Mouse (Mus musculus) thymus, postnatal 10 days (tissue): Measurements from ENCODE around the gene Gabbr2.
"Not testable (repeated sequence)": the region's sequence is repeated elsewhere in the genome, so short reads cannot be mapped to it uniquely, and the experiment has no call there.

Experiments
- DNase-seq, 2 experiments: peaks; one replicate each; pipeline ENCODE4 v3.0.0; 2021; ENCODE audit warnings: low spot score in 2 of 2

The Gabbr2 gene

DNA sequence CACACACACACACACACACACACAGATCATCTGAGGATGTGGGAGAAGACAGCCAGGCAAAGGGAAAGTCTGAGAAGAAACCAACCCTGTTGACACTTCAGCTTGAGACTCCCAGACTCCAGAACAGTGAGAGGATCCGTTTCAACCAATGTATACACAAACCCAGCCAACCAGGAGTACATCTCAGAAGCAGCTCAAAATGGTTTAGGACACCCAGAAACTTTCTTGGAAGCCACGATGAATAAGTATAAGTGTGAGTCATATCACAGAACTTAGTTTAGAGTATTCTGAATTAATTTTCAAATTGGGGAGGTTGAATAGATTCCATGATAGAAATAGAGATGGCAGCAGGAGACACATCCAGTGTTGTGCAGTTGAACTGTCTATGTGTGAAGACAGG lies 335.7 kb downstream of the Gabbr2 start:
- DNase-seq, result no peak

DNA sequence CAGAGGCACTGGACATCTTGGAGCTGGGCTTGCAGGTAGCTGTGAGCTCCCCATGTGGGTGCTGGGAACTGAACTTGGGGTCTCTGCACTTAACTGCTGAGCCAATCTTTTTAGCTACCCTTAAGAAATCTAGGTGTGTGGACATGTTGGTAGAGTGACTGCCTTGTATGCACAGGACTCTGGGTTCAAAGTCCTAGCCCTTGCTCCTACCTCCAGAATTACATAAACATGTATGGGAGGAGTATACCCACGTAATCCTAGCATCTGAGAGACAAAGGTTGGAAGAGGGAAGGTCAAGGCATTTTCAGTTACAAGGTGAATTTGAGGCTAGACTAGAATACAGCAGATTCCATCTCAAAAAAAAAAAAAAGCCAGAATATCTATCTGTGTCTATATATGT lies 336.4 kb downstream of the Gabbr2 start:
- DNase-seq, result no peak

DNA sequence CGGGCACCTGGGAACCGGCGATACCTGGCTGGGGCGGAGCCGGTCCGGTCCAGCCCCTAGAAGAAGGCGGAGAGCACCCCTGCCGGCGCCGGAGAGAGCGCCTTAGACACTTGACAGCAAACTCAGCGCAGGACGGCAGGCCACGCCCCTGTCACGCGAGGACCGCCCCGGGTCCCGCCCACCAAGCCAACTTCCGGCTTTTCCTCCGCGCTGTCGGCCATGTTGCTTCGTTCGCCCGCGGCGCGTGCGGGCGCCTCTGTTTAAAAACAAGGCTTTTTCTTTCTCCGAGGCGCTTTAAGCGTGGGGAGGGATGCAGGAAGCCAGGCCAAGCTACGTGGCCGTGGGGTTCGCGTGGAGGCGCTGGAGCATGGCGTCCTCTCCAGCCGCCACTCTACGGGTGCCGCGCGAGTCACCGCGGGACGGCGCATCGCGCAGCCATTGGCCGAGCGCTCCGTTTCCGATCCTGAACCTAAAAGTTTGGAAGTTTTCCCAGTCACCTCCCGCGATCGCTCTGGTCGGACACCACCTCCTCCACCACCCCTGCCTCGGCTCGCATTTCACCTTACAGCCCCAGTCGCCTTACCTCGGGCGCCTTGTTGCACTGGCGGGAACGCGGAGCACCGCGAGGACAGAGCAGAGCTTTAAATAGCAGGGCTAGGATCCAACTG lies 341.5 kb downstream of the Gabbr2 start, which contains the start of gene Tbc1d2:
Gene Tbc1d2, minus strand, starts transcription at position 124 of the 668 bp plus-strand sequence.
- DNase-seq, result peak; percentile 88 to 94

DNA sequence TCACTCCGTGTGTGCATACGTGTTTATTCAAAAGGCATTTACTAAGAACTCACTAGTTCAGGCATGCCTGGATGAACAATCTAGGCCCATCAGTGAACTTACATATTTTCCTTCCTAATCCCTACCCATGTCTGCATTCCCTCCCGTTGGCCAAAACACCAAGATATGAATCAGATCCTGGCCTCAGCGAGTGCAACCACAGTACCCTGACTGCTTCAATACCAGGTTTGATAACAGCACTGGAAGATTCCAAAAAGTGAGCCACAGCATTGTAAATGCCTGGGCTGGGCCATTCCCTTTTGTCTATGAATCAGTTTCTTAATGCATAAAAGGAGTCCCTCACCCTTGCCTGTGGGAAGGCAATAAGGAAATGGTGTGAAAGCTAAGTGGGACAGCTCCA lies 342.5 kb downstream of the Gabbr2 start:
- DNase-seq, result no peak

DNA sequence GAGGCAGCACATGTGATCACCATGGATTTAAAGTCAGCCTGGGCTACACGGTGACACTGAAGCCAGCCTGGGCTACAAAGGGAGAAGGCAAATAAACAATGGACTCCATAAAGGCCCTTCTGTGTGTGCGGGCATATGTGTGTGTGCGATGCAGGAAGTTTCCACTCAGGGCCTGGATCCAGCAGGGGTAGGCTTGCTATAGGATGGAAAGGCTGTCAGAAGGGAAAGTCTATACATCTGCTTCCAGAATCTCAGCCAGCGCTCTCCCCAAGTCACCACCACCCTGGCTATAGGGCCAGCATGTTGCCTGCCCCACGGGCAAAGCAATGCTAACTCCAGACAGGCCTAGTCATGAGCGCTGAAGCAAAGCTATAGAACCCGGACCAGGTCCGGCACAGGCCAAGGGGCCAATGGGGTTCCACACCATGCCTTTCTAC lies 348.0 kb downstream of the Gabbr2 start:
- no peak for DNase-seq

DNA sequence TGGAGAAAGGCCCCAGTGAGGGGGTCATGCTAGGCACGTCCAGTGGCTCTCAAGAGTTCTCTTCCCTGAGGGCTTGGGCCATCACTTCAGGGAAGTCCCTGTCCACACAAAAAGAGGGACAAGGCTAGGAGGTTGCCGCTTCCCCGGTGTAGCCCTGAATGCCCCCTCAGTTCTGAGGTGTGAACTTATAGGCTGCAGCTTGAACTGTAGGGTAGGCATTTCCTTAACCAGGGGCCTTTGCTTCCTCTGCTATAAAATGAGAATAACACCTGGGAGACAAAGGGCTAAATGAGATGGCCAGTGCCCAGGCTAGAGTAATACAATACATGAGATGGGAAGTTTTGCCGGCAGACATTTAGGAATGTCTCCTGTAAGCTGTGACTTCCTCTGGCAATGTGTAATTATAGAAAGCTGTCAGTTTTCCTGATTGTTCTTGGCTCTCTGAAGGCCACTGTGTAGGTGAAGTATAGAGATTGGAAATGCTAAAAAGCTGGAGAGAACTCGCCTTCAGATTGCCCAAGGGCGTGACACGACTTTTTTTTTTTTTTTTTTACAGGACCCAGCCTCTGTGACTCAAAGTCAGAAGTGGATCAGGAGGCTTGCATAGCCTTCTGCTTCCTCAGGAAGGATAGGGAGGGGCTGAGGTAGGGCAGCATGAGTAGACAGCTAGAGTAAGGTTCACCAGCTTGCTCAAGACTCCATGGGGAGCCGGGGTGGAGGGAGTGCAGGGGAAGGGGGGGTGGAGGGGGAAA lies 348.6 kb downstream of the Gabbr2 start:
- DNase-seq, result no peak

DNA sequence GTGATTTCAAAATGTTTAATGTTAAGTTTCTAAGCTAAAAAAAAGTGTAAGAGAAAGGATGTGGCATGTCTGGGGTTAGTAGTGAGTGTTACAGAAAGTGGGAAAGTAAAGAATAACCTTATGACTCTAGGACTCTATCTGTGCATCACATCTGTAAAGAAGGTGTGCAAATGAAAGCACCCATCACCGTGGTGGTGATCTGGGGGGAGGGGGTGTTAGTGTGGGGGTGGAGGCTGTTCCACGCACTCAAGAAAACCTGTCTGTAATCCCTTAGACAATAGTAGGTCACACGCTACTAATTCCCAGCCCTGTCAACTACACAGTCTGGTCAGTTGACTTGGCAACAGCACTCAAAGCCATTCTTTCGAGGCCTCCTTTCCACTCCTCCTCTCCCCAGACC lies 350.4 kb downstream of the Gabbr2 start:
- DNase-seq, result no peak

DNA sequence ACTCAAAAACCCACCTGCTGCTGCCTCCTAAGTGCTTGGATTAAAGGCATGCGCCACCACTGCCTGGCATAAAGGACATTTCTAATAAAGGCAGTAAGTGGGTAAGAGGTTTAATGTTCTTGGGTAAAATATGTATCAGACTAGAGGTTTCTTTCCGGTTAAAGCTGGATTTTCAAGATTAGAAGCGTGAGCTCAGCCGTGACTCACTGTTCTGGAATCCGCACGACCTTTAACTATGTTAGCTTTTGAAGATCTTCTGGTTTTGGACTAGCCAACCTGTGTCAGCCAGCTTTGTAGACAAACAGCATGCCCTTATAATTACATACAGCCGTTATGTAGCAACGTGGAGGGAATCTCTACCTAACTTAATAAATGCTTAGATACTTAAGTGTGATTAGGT lies 351.8 kb downstream of the Gabbr2 start:
- no peak for DNase-seq

DNA sequence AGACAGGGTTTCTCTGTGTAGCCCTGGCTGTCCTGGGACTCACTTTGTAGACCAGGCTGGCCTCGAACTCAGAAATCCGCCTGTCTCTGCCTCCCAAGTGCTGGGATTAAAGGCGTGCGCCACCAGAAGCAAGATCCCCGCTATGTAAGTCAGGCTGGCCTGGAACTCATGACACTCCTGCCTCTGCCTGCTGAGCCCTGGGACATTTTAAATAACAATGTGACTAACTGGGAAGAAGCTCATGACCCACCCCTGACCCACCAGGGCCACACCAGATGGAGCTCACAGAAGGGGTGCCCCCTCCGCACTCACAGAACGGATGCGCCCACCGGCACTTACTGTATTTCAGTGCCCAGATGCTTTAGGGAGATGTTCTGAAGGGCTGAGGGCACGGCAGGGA lies 354.4 kb downstream of the Gabbr2 start:
- not testable (repeated sequence) for DNase-seq

DNA sequence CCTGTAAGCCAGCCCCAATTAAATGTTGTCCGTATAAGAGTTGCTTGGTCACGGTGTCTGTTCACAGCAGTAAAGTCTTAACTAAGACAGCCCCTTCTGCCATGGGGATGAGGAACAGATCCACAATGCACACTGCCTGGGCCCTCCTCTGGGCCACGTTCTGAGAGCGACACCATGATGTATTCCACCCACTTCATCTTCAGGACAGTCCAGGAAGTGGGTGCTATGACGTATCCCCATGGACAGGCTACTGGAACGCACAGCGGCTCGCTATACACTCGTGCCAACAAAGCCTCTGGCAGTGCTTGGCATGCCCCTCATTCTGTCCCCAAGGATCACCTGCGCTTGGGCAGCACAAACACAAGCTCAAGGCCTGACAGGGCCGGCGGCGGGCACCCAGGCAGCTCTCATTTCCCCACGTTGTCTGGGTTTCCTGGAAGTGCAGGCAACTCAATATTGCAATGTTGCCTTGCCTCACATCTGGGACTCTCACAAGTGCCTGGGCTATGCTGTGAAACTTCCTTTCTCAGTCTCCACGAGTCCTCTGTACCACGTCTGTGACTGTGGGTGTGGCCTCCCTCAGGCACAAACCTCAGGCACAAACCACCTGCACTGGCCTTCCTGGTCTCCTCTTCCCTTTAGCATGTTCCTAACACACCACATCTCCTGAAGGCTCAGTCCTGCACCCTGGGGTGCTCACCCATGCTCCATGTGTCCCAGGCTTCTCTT lies 355.8 kb downstream of the Gabbr2 start:
- DNase-seq, result no peak

DNA sequence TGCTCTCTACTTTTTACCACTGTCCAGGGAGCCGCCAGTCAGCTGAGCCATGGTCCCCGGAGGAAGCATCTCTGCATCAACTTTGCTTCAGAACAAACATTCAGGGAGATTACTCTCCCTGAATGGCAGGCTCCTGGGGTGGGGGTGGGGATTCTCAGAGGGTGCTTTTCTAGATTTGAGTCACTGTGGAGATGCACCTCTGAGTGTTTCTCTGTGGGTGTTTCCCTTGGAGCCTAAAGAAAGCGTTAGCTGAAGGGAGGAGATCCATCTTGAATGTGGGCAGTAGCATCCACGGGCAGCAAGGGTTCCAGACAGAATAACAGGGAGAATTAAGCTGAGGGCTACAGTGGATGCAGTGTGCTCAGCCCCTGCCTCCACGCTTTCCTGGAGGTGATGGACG lies 356.8 kb downstream of the Gabbr2 start:
- no peak for DNase-seq

DNA sequence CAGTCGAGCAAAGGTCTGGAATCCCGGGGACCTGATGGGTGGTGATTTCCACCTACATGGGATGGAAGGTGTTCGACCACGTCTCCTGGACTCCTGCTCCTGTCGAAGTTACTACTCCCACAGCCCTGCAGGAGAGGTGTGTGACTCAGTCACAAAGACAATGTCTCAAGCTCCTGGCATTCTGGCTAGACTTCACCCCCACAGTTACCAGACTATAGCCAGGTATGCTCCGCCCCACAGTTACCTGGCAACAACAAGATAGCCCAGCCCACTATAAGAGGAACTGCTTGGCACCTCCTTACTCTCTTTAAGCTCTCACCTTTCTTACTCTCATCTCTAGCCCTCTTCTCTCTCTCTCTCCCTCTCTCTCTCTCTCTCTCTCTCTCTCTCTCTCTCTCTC lies 358.1 kb downstream of the Gabbr2 start:
- DNase-seq, result not testable (repeated sequence)

DNA sequence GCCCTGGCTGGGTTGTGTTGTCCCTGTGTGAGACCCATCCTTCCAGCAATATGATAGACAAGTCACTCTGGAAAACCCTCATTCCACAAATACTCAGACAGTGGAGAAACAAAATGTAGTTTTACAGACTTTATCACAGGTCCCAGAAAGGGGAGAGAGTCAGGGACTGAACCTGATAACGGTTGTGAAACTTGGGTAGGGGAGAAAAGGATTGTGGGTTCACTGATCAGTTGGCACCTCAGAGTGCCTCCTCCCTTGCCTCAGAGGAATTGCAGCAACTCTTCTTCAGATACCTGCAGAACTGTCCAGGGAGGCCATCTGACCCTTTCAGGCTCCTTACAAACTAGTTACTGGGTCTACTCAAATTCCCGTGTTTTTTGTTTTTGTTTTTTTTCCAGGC lies 359.2 kb downstream of the Gabbr2 start:
- DNase-seq, result no peak

DNA sequence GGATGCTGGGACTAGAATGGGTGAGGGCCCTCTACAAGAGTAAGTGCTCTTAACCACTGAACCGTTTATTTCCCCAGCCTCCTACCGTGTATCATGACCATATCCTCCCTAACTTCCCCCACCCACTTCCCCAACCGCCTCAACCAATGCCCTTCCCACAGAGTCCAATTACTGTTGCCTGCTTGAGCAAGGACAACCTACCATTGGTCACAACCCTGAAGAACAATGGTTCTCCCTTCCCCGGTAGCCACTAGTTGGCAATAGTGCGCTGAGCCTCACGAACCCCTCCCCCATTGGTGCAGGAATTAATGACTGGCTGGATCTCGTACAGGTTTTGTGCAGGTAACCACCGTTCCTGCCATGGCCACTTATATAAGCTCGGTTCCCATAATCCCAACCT lies 361.3 kb downstream of the Gabbr2 start:
- peak in 1 of 2 experiments; percentile 36 for DNase-seq

DNA sequence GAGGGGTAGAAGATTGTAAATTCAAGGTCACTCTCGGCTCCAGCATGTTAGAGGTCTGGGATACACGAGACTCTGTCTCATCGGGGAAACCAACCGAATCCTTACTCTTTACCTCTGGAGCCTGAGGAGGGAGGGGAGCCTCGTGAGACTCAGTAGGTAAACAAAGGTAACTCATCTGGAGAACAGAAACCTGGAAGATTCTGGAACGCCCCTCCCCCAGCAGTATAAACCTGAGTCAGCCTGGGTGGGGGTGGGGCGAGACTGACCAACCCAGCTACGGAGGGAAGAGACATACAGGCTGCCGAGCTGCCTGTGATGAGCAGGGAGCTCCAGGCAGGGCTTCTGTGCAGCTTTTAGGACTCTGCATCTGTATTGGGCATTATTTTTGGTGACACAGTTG lies 362.8 kb downstream of the Gabbr2 start:
- DNase-seq, result no peak

DNA sequence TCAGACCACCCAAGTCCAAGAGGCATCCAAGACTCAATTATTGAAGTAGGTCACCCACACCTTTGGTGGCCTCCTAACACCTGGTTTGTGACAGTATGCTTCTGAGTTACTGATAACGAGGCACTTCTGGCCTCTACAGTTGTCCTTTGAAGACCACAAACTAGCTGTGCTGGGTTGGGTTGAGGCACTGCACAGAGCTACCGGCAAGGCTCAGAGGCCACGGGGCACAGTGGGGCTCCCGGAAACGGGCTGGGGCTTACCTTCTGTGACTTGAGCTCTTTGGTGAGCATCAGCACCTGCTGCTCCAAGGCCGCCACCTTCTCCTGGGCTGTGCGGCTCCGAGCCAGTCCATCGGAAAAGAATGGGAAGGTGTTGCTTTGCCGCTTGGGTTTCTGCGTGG lies 363.6 kb downstream of the Gabbr2 start:
- peak; percentile 37 to 56 for DNase-seq

DNA sequence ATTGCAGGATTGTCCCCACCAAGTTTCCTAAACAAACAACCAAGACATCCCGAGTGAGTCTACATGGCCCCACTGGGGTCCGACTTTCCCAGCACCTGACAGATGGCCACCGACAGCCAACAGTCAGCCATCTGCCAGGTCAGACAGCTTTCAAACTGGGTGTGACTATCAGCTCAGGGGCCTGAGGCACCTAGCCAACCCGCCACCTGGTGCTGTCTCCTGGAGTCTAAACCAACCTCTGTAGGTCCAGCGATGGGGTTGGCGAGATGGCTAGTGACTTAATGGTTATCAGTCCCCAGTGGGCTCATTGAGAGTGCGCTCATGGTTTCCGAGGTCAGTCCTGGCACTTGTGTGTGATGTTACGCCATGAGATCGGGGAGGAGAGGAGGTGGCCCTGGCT lies 366.6 kb downstream of the Gabbr2 start:
- no peak for DNase-seq

DNA sequence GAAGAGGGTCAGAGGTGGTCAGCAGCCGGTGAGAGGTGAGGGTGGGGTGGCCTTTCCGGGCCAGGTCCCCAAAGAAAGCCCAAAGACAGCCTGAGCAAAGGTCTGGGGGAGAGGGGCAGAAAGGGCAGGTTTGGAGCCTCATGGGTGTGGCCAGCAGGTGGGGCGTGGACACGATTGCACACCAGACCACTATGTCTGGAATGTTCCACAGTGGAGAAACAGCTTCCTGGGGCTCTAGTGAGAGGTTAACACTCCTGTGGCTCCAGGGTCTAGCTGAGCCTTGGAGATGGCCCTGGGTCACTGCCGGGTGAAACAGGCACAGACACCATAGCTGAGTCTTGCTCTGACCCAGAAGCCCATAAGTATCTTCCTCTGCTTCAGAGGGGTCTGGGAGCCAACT lies 368.7 kb downstream of the Gabbr2 start:
- no peak for DNase-seq

DNA sequence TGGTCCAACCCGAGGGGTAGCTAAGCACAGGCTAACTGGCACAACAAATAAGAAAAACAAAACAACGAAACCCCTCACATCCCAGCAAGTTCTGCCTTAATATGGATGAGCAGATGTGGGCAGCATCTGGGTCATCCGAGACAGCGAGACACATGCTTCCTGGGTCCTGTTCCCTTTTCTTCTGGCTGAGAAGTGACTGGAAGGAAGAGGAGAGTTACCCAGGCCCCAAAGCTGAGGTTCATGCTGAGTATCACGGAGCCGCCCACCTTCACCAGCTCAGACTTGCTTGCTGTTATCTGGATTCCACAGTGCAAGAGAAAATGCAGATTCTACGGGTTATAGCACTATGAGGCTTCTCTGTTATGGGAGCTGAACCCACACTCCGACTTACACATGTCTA lies 370.7 kb downstream of the Gabbr2 start:
- DNase-seq, result no peak

DNA sequence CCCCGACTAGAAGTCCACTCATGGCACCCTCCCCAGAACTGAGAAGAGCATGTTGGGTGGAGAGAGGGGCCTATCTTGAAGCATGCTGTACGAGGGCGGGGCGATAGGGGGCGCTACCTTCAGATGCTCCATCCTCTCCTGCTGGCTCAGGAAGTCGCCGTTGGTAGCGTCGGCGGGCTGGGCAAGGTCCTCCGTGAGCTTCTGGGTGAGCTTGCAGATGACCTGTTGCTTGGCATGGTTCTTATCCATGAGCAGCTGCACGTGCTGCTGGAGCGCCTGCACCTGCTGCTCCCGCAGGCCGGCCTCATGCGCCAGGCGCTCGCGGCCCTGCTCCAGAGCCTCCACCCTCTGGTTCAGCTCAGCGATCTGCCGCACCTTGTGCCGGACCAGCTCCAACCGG lies 371.3 kb downstream of the Gabbr2 start:
- DNase-seq, result peak in 1 of 2 experiments; percentile 43

DNA sequence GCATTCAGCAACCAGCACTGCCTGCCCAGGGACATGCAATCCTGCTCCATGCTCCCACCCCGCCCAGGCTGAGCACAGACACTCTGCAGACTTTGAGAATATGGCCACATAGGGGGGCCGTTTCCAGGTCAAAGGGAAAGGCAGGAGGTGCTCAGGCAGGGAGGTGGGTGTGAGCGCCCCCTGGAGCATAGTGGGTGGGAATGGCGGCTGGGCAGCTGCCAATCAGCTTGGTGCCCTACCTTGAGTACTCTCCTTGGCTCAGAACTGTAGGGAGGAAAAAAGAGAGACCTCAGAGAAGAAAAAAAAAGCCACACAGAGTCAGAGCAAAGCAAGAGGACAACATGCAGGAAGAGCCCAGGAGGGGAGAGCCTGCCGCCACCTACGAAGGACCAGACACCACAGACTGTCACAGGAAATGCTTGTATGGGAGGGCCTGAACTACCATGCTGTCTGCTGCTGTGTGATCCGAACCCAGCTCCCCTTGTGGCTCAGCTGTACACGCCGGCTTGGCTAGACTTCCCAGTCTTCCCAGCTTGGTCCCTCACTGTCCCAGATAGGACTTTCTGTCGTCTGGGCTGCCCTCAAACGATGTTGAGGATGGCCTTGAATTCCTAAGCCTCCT lies 373.4 kb downstream of the Gabbr2 start:
- no peak for DNase-seq

DNA sequence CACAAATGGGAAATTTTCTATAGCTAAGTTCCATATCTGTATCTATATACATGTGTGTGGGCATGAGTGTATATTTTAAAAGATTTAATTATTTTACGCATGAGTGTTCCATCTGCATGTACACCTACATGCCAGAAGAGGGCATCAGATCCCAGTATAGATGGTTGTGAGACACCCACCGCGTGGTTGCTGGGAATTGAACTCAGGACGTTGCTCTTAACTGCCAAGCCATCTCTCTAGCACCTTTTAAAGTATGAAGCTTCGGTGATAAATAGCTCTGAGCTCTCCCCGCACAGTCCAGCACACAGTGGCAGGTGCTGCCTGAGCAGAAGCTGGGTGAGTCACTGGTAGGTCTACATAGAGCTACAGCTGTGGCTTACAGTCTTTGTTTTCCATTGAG lies 374.3 kb downstream of the Gabbr2 start:
- no peak for DNase-seq
